Mouse (Mus musculus): ENCODE data around the gene Ctcf. TPM values are rescaled to one million over a fixed set of nuclear protein-coding genes. Genes with fewer than 3 reads are reported as not detected.
"Not testable (repeated sequence)": the region's sequence is repeated elsewhere in the genome, so short reads cannot be mapped to it uniquely, and the experiment has no call there.

Ctcf gene
- 120 and 127 TPM in 2 replicates for polyA plus RNA-seq (2016; fragmentation: Nextera tagmentation; extraction: Ambion mirVana)

GRCm38 (mm10) chr8:105636018-105636962, at the start of gene Ctcf:
Ctcf (plus strand) TSS chr8:105636568.
- Histone ChIP-seq H3K9me3 (no peaks in the 10 kb centered on the region), H3K4me2 (replicated peaks) (peak within 1 kb of the TSS; percentile 96), H3K36me3 (no peaks in the 10 kb centered on the region), H3K27ac (peak within 1 kb of the TSS; percentile 100), H3K9ac (peak within 1 kb of the TSS; percentile 99), H3K4me3 (peak within 1 kb of the TSS; percentile 89), H3K27me3 (replicated peaks) (no peaks in the 10 kb centered on the region), H3K4me1 (peaks cover 29% of the 10 kb centered on the region)
- WGBS = under 1% methylated on average over 122 of the region's 126 CpGs
- peak; percentile 94 for ATAC-seq (ENCODE audit: low FRiP score, low read depth)

- H3K4me1 ChIP-seq = peaks cover 10% of the 10 kb centered on the region; the same call in 1 of the 2 replicates
- H3K27me3 ChIP-seq (replicated peaks) = 0 out of 2 replicates have a peak, but pooled peaks cover 8% of the 10 kb centered on the region
- H3K4me3 ChIP-seq = no peak overlapping the region
- WGBS = 87% methylated on average over 2 of the region's 2 CpGs
- no peak overlapping the region for H3K4me2 ChIP-seq (replicated peaks)
- no peaks in the 10 kb centered on the region for H3K9me3 ChIP-seq
- no peak overlapping the region for H3K27ac ChIP-seq
- ATAC-seq (ENCODE audit: low FRiP score, low read depth) = no peak
- H3K36me3 ChIP-seq = no peaks in the 10 kb centered on the region
- H3K9ac ChIP-seq = no peak overlapping the region
Measured at GRCm38 (mm10) chr8:105592431-105592830, 43.9 kb upstream of the Ctcf start.

GRCm38 (mm10) chr8:105593859-105594258, 42.5 kb upstream of the Ctcf start:
- H3K27ac ChIP-seq = no peak overlapping the region
- 38% methylated on average over 15 of the region's 15 CpGs for WGBS
- H3K27me3 ChIP-seq (replicated peaks) = 0 out of 2 replicates have a peak, but pooled peaks cover 8% of the 10 kb centered on the region
- H3K9ac ChIP-seq = no peak overlapping the region
- no peak overlapping the region for H3K4me3 ChIP-seq
- peak overlapping the region; percentile 30; the same call in 1 of the 2 replicates for H3K4me2 ChIP-seq (replicated peaks)
- peaks cover 10% of the 10 kb centered on the region; the same call in 1 of the 2 replicates for H3K4me1 ChIP-seq
- H3K9me3 ChIP-seq = no peaks in the 10 kb centered on the region
- ATAC-seq (ENCODE audit: low FRiP score, low read depth) = no peak
- no peaks in the 10 kb centered on the region for H3K36me3 ChIP-seq

DNA sequence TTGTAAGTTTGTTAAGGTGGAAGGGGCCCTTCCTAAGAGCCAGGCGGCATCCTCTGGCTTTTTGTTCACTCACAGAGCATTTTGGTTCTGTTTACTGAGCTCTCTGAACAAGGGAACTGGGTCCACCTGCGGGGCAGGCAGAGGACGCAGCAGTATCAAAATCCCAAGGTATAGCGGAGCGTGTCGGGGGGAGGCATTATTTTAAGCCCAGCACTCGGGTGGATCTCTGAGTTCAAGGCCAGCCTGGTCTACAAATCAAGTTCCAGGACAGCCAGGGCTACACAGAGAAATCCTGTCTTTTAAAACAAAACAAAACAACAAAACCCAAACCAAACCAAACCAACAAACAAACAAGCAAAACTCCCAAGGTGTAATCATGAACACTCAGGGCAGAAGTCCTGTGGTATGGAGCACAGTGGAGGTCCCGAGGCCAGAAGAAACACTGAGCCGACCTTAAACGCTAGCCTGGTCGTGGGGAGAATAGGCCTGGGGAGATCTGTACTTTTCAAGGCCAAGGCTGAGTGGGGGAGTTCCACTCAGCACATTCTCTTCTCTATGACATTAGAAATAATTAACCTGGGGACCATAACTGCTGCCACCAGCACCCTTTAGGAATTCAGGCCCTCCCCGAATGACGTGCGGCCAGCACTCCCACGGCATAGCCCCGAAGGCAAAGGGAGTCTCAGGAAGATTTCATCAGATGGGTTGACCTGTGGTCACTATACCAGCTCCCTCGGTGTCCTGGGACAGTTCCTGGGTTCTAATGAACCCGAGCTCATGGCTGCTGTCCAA, 41.7 kb upstream of the Ctcf start:
- Histone ChIP-seq H3K36me3 (no peaks in the 10 kb centered on the region), H3K27ac (no peak overlapping the region), H3K9me3 (no peaks in the 10 kb centered on the region), H3K9ac (no peak overlapping the region), H3K4me3 (no peak overlapping the region), H3K27me3 (replicated peaks) (0 out of 2 replicates have a peak, but pooled peaks cover 8% of the 10 kb centered on the region), H3K4me2 (replicated peaks) (no peak overlapping the region), H3K4me1 (peaks cover 10% of the 10 kb centered on the region; the same call in 1 of the 2 replicates)
- ATAC-seq (ENCODE audit: low FRiP score, low read depth) = no peak
- 79% methylated on average over 18 of the region's 18 CpGs for WGBS

GRCm38 (mm10) chr8:105596362-105597034, 39.9 kb upstream of the Ctcf start:
- Histone ChIP-seq H3K27ac (no peak overlapping the region), H3K4me1 (peaks cover 10% of the 10 kb centered on the region; the same call in 1 of the 2 replicates), H3K4me3 (no peak overlapping the region), H3K9ac (no peak overlapping the region), H3K27me3 (replicated peaks) (0 out of 2 replicates have a peak, but pooled peaks cover 8% of the 10 kb centered on the region), H3K4me2 (replicated peaks) (peak overlapping the region; percentile 36), H3K36me3 (no peaks in the 10 kb centered on the region), H3K9me3 (no peaks in the 10 kb centered on the region)
- WGBS = 3% methylated on average over 14 of the region's 14 CpGs
- peak; percentile 58; the same call in 1 of the 2 replicates for ATAC-seq (ENCODE audit: low FRiP score, low read depth)

DNA sequence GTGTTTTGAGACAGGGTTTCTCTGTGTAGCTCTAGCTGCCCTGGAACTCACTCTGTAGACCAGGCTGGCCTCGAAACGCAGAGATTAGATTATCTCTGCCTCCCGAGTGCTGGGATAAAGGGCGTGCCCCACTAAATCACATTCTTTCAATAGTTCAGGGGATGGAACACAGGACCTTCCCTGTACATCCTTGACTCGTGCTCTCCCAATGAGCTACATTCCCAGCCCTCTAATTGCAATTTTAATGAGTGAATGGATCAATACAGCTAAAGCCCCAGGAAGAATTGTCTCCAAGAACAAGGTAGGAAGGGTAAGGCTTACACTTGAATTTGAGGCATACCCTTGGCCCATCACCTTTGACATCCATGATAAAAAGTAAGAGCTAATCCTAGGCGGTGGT, 37.6 kb upstream of the Ctcf start:
- Histone ChIP-seq H3K4me1 (peaks cover 8% of the 10 kb centered on the region; the same call in 1 of the 2 replicates), H3K4me3 (no peak overlapping the region), H3K9me3 (no peaks in the 10 kb centered on the region), H3K27ac (no peak overlapping the region), H3K4me2 (replicated peaks) (no peak overlapping the region), H3K9ac (no peak overlapping the region), H3K36me3 (no peaks in the 10 kb centered on the region), H3K27me3 (replicated peaks) (0 out of 2 replicates have a peak, but pooled peaks cover 8% of the 10 kb centered on the region)
- no peak for ATAC-seq (ENCODE audit: low FRiP score, low read depth)
- WGBS = 86% methylated on average over 6 of the region's 6 CpGs

GRCm38 (mm10) chr8:105601301-105601700, 35.1 kb upstream of the Ctcf start:
- Histone ChIP-seq H3K36me3 (no peaks in the 10 kb centered on the region), H3K27ac (no peak overlapping the region), H3K9ac (no peak overlapping the region), H3K4me3 (no peak overlapping the region), H3K4me2 (replicated peaks) (no peak overlapping the region), H3K4me1 (peaks cover 17% of the 10 kb centered on the region), H3K9me3 (no peaks in the 10 kb centered on the region), H3K27me3 (replicated peaks) (no peaks in the 10 kb centered on the region)
- 81% methylated on average over 5 of the region's 5 CpGs for WGBS
- ATAC-seq (ENCODE audit: low FRiP score, low read depth) = no peak

DNA sequence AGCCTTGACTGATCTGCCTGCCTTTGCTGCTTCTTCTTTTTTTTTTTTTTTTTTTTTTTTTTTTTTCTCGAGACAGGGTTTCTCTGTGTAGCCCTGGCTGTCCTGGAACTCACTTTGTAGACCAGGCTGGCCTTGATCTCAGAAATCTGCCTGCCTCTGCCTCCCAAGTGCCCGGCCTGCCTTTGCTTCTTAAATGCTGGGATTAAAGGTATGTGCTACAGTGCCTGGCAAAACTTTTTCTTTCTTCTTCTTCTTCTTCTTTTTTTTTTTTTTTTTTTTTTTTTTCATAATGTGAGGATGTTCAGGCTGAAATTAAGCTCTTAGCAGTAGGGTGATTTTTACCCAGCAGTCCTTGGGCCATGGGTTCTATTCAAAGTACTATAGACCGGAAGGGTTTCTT, 33.8 kb upstream of the Ctcf start:
- not testable (repeated sequence) for H3K27ac ChIP-seq; H3K9me3 ChIP-seq; H3K4me2 ChIP-seq (replicated peaks); H3K4me3 ChIP-seq; H3K36me3 ChIP-seq; H3K9ac ChIP-seq; ATAC-seq (ENCODE audit: low FRiP score, low read depth); H3K27me3 ChIP-seq (replicated peaks)
- 65% methylated on average over 3 of the region's 3 CpGs for WGBS
- H3K4me1 ChIP-seq = peaks cover 25% of the 10 kb centered on the region

GRCm38 (mm10) chr8:105604804-105605381, 31.5 kb upstream of the Ctcf start, which contains the start of gene Ripor1:
Ripor1 (plus strand) TSS chr8:105605255.
- ATAC-seq (ENCODE audit: low FRiP score, low read depth) = peak; percentile 70
- under 1% methylated on average over 22 of the region's 42 CpGs for WGBS

DNA sequence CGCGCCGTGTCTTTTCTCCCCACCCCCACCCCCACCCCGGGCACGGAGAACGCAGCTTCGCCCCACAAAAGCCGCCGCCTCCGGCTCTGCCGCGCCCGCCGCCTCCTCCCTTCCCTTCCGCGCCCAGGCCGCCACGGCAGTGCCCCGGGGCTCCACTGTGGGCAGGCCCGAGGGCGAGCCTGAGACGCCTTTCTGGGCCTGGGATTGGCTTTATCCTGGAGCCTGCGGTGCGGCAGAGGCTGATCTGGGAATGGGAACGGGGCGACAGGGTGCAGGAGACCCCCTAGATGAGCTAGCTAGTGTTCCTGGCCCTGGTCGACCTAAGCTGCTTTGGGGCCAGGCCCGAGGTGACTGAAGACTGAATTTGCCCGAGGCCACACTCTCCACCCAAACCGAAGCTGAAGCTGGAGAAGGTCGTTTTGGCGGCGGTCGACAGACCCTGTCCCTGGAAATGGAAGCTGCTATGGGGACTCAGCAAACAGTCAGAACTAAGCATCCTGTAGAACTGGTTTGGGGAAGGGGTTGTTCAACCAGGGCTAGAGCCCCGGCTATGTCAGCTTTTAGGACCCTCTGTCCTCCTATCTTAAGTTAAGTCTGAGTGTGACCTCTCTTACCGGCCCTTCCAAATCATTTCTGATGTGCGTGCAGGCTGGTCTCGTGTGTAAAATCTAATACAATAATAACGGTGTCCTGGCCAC, 30.7 kb upstream of the Ctcf start:
- no peaks in the 10 kb centered on the region for H3K27me3 ChIP-seq (replicated peaks)
- peaks cover 28% of the 10 kb centered on the region for H3K4me1 ChIP-seq
- peak overlapping the region; percentile 76 for H3K4me2 ChIP-seq (replicated peaks)
- 1% methylated on average over 39 of the region's 39 CpGs for WGBS
- peak overlapping the region; percentile 84 for H3K27ac ChIP-seq
- peak overlapping the region; percentile 80 for H3K4me3 ChIP-seq
- no peaks in the 10 kb centered on the region for H3K36me3 ChIP-seq
- peak; percentile 49 for ATAC-seq (ENCODE audit: low FRiP score, low read depth)
- peak overlapping the region; percentile 86 for H3K9ac ChIP-seq
- H3K9me3 ChIP-seq = no peaks in the 10 kb centered on the region

More at GRCm38 (mm10) chr8:105604804-105605381, 31.5 kb upstream of the Ctcf start, which contains the start of gene Ripor1:
- Histone ChIP-seq H3K36me3 (no peaks in the 10 kb centered on the region), H3K4me2 (replicated peaks) (peak within 1 kb of the TSS; percentile 76), H3K27ac (peak within 1 kb of the TSS; percentile 84), H3K4me1 (peaks cover 28% of the 10 kb centered on the region), H3K4me3 (peak within 1 kb of the TSS; percentile 80), H3K27me3 (replicated peaks) (no peaks in the 10 kb centered on the region), H3K9ac (peak within 1 kb of the TSS; percentile 86), H3K9me3 (no peaks in the 10 kb centered on the region)
